Mouse (Mus musculus) midbrain, embryonic 11.5 days (tissue): ENCODE data around the gene Fkbp4. TPM values are rescaled to one million over a fixed set of nuclear protein-coding genes. Genes with fewer than 3 reads are reported as not detected.

Source experiments
- ATAC-seq: fragments of 200-750 bp; cut with Nextera tagmentation; 2 replicates; pipeline ENCODE4 v1.8.0; 2017; ENCODE audit warnings: moderate TSS enrichment, moderate library complexity; ENCODE audit not compliant: low FRiP score
- DNase-seq: peaks from one replicate; pipeline ENCODE4 v3.0.0; 2015; ENCODE audit warnings: low spot score; ENCODE audit errors: missing footprints
- H3K27ac ChIP-seq: fragments of 300-500 bp; sonication (generic); 2 replicates; pipeline ENCODE4 v1.5.1; 2014; ENCODE audit warnings: low read depth, low read length
- H3K27me3 ChIP-seq: fragments of 300-500 bp; sonication (generic); 2 replicates; pipeline ENCODE4 v1.6.1; 2014; ENCODE audit warnings: mild to moderate bottlenecking, low read length, moderate library complexity, mixed read lengths; ENCODE audit not compliant: control insufficient read depth, insufficient read depth
- H3K36me3 ChIP-seq: fragments of 300-500 bp; sonication (generic); 2 replicates; pipeline ENCODE4 v1.6.1; 2014; ENCODE audit warnings: mild to moderate bottlenecking, low read length, moderate library complexity, mixed read lengths; ENCODE audit not compliant: control insufficient read depth, insufficient read depth
- H3K4me1 ChIP-seq: fragments of 300-500 bp; sonication (generic); 2 replicates; pipeline ENCODE4 v1.6.1; 2014; ENCODE audit warnings: low read length; ENCODE audit not compliant: control insufficient read depth, insufficient read depth
- H3K4me2 ChIP-seq: fragments of 300-500 bp; sonication (generic); 2 replicates; pipeline ENCODE4 v1.6.1; 2014; ENCODE audit warnings: mild to moderate bottlenecking, moderate library complexity
- H3K4me3 ChIP-seq: fragments of 300-500 bp; sonication (generic); 2 replicates; pipeline ENCODE4 v1.5.1; 2014; ENCODE audit warnings: low read depth, low read length
- H3K9ac ChIP-seq: fragments of 300-500 bp; sonication (generic); 2 replicates; pipeline ENCODE4 v1.6.1; 2014; ENCODE audit warnings: low read length
- H3K9me3 ChIP-seq: fragments of 300-500 bp; sonication (generic); 2 replicates; pipeline ENCODE4 v1.6.1; 2016; ENCODE audit warnings: low read length; ENCODE audit not compliant: control insufficient read depth
- WGBS: fragments of 180-500 bp; shearing (Covaris S2); extraction: QIAGEN DNeasy Blood & Tissue Kit; methylation state at CpG from one replicate; pipeline ENCODE4 v1.1.7; 2014; 5-methylcytosine and 5-hydroxymethylcytosine counted together
- polyA plus RNA-seq: library from polyadenylated mRNA; unstranded; fragments of >200 nt; fragmentation: Nextera tagmentation; extraction: Ambion mirVana; gene quantifications from 2 replicates; pipeline ENCODE4 v1.2.1, GENCODE M21; 2014

Fkbp4 gene
- polyA plus RNA-seq, 1 experiment from 2014 or later: 584 TPM

DNA sequence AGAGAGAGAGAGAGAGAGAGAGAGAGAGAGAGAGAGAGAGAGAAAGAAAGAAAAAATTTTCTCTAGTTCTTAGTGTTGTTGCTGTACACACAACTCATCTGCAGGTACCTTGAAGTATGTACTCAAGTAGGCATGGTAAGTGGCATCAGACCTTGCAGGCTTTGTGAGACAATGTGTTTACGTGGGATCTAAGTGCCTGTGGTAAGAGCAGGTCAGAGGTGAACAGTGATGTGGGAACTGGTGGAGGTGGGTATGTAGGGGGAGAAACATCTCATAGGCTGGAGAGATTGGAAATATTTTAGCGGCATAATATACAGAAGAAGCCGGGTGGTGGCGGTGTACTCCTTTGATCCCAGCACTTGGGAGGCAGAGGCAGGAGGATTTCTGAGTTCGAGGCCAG, 10.9 kb downstream of the Fkbp4 start:
- Histone ChIP-seq H3K36me3 (peaks cover 30% of the 10 kb centered on the region), H3K4me3 (no peak overlapping the region), H3K4me2 (no peak overlapping the region), H3K27ac (no peak overlapping the region), H3K9ac (no peak overlapping the region), H3K4me1 (peaks cover 5% of the 10 kb centered on the region; the same call in 1 of the 2 replicates), H3K9me3 (no peaks in the 10 kb centered on the region), H3K27me3 (no peaks in the 10 kb centered on the region)
- ATAC-seq: no peak
- WGBS: 96% methylated on average over 5 of the region's 5 CpGs
- peak; percentile 61 for DNase-seq

DNA sequence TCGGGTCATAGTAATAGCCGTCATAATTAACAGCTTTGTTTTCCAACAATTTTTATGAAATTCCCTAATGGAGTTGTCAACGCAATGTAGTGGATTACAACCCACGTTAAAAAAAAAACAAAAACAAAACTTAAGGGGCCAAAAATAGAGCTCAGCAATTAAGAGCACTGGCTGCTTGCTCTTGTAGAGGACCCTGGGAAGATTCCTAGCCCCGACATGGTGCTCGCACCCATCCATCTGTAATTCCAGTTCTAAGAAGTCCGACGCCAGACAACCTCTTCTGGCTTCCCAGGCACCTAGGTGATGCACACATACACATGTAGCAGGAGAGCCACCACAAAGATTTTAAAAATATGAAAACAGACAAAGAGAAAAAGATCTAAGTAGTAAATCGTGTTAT, 13.4 kb downstream of the Fkbp4 start:
- Histone ChIP-seq H3K4me2 (peak overlapping the region; percentile 60), H3K9ac (peak overlapping the region; percentile 82), H3K36me3 (peaks cover 12% of the 10 kb centered on the region), H3K9me3 (no peaks in the 10 kb centered on the region), H3K4me3 (peak overlapping the region; percentile 63), H3K27me3 (no peaks in the 10 kb centered on the region), H3K4me1 (peaks cover 5% of the 10 kb centered on the region; the same call in 1 of the 2 replicates), H3K27ac (no peak overlapping the region)
- 22% methylated on average over 9 of the region's 9 CpGs for WGBS
- DNase-seq (no peak), ATAC-seq (no peak)

DNA sequence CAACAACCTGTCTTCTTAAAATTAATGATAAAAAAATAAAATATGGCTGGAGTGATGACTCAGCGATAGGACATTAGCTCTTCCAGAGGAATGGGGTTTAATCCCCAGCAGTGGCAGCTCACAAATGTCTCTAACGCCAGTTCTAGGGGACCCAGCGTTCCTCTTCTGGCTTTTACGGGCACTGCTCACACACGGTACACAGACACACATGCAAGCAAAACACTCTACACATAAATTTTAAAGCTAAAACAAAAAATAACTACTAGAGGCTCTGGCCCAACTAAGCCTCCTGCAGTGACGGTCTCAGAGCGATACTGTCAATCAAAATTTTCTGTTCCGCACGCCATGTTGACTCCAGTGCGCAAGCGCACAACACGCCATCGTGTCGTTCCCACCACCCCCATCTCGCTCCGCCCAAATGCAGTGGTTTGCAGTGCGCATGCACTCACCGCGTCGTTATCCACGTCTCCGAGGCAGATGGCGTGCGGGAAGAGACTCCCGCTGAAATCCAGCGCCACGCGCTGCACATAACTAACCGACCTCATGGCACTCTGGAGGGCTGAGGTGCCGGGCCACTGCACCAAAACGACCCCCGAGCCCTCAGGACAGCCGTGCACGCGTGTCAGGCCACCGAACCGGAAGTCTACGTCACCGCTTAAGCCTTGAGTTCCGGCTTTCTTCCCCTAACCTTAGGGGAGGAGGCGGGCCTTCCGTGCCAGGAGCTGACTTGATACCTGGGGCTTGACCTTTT, 14.0 kb downstream of the Fkbp4 start, which contains the start of gene Itfg2:
TSS of gene Itfg2 (minus strand) at position 663 of the 751 bp plus-strand sequence.
- ATAC-seq (peak; percentile 95), DNase-seq (peak; percentile 99)
- peak within 1 kb of the TSS; percentile 82 for H3K9ac ChIP-seq
- peak within 1 kb of the TSS; percentile 60 for H3K4me2 ChIP-seq
- WGBS: under 1% methylated on average over 42 of the region's 42 CpGs
- peaks cover 9% of the 10 kb centered on the region; the same call in 1 of the 2 replicates for H3K36me3 ChIP-seq
- H3K4me3 ChIP-seq: peak within 1 kb of the TSS; percentile 63
- no peaks in the 10 kb centered on the region for H3K9me3 ChIP-seq
- H3K27ac ChIP-seq: peak within 1 kb of the TSS; percentile 94
- peaks cover 5% of the 10 kb centered on the region; the same call in 1 of the 2 replicates for H3K4me1 ChIP-seq
- no peaks in the 10 kb centered on the region for H3K27me3 ChIP-seq

DNA sequence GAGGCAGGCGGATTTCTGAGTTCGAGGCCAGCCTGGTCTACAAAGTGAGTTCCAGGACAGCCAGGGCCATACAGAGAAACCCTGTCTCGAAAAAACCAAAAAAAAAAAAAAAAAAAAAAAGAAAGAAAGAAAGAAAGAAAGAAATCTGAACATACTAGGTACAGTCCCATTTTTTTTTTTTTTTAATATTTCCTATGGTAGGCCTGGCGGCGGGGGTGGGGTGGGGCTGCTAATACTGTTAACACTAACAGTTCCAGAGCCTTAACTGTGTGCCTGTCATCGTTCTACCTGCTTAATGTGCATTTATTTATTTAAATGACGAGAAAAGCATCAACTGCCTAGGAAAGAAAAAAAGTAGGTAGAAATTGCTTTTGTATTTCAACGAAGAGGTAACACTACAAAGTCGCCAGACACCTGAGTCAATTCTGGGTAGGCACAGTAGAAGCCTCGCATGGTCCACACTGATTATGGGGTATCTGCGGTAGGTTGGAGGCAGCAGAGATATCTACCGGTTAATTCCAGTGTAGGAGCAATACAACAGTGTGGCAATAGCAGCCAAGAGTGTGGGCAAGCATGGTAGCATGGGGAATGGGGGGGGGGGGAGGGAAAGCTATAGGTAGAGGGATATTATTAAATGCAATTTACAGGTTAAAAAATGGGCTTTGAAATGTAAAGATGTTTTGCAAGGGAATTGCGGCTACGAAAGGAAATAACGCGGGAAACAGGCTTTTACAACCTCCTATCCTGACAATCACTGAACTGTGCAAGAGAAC, 14.8 kb downstream of the Fkbp4 start:
- H3K9ac ChIP-seq: peak overlapping the region; percentile 82
- DNase-seq (peak; percentile 89), ATAC-seq (0 out of 2 replicates have a peak, but pooled peaks have one; percentile 28)
- WGBS: 48% methylated on average over 15 of the region's 16 CpGs
- no peaks in the 10 kb centered on the region for H3K27me3 ChIP-seq
- peaks cover 5% of the 10 kb centered on the region; the same call in 1 of the 2 replicates for H3K4me1 ChIP-seq
- peak overlapping the region; percentile 63 for H3K4me3 ChIP-seq
- H3K36me3 ChIP-seq: peaks cover 5% of the 10 kb centered on the region; the same call in 1 of the 2 replicates
- H3K9me3 ChIP-seq: no peaks in the 10 kb centered on the region
- H3K4me2 ChIP-seq: peak overlapping the region; percentile 60
- H3K27ac ChIP-seq: peak overlapping the region; percentile 94; the same call in 1 of the 2 replicates

DNA sequence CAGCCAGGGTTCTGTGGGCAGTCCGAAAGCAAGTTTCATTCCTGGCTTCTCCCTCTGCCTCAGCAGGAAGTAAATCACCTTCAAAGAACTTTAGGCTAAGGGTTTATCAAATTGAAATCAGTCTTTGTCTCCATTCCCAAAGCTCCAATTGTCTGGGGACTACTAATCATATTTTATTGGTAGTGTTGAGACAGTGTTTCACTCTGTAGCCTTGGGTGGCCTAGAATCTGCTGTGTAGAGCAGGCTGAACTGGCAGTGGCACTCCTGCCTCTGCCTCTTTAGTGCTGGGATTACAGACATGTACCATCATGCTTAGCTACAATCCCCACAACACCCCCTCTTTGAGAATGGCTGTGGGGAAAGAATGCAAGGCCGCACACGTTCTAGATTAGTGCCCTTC, 17.0 kb downstream of the Fkbp4 start:
- DNase-seq: peak; percentile 76
- H3K27ac ChIP-seq: no peak overlapping the region
- peaks cover 5% of the 10 kb centered on the region; the same call in 1 of the 2 replicates for H3K4me1 ChIP-seq
- H3K4me2 ChIP-seq: no peak overlapping the region
- no peak overlapping the region for H3K9ac ChIP-seq
- H3K9me3 ChIP-seq: no peaks in the 10 kb centered on the region
- H3K36me3 ChIP-seq: peaks cover 2% of the 10 kb centered on the region; the same call in 1 of the 2 replicates
- 95% methylated on average over 3 of the region's 3 CpGs for WGBS
- H3K4me3 ChIP-seq: no peak overlapping the region
- no peak for ATAC-seq
- H3K27me3 ChIP-seq: no peaks in the 10 kb centered on the region

DNA sequence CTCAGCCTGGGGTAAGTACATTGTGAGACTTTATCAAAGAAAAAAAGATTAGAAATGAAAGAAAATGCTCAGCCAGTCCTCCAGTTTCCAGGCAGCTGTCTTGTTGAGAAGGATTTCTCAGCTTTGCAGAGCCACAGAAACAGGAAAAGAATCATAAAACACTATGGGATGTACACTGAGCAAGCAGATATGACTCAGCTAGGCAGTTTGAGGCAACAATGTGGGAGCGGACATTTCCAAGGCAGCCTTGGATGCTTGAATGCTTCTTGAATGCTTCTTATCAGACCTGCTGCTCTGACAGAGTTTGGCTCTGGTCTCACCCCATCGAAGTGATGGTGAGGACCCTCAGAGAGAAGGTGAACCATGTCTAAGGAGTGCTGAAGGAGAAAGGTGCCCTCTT, 17.4 kb downstream of the Fkbp4 start:
- H3K9ac ChIP-seq: no peak overlapping the region
- H3K4me1 ChIP-seq: peaks cover 5% of the 10 kb centered on the region; the same call in 1 of the 2 replicates
- H3K27ac ChIP-seq: no peak overlapping the region
- H3K4me3 ChIP-seq: no peak overlapping the region
- H3K4me2 ChIP-seq: no peak overlapping the region
- DNase-seq (no peak), ATAC-seq (no peak)
- peaks cover 2% of the 10 kb centered on the region; the same call in 1 of the 2 replicates for H3K36me3 ChIP-seq
- 89% methylated on average over 2 of the region's 2 CpGs for WGBS
- no peaks in the 10 kb centered on the region for H3K9me3 ChIP-seq
- H3K27me3 ChIP-seq: no peaks in the 10 kb centered on the region

DNA sequence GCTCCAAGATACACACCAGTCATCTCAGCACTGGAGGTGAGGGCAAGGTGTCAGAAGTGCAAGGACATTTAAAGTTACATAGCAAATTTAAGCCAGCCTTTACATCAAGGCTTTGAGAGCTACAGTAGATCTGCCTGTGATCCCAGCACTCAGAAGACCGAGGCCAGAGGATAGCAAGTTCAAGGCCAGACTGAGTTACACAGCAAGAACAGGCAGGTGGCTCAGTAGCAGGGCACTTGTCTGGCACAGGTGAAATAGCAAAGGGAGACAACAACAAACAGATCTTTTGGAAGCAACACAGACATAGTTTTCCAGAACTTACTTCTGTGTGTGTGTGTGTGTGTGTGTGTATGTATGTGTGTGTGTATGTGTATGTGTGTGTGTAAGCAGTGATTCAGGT, 20.4 kb downstream of the Fkbp4 start:
- H3K4me3 ChIP-seq: no peak overlapping the region
- H3K27ac ChIP-seq: no peak overlapping the region
- DNase-seq (peak; percentile 57), ATAC-seq (no peak)
- H3K4me2 ChIP-seq: no peak overlapping the region
- H3K9ac ChIP-seq: no peak overlapping the region
- H3K36me3 ChIP-seq: peaks cover 2% of the 10 kb centered on the region; the same call in 1 of the 2 replicates
- H3K9me3 ChIP-seq: no peaks in the 10 kb centered on the region
- H3K27me3 ChIP-seq: no peaks in the 10 kb centered on the region
- WGBS: 96% methylated on average over 1 of the region's 1 CpGs
- no peaks in the 10 kb centered on the region for H3K4me1 ChIP-seq

DNA sequence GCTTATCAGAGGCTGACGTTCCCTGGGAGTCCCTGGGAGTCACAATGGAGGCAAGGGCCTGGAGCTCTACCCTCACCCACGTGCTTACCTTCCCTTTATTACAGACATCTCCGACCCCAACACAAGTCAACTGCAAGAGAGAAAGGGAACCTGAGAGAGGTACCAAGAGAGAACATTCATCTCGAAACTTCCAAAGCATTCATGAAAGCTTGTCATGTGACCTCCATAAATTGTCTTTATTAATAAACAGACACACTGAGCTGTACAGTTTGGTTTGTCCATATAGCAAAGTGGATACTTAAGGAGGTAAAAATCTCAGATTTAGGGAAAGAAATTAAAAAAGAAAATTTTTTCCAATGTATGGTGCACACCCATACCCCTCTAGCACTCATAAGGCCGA, 22.3 kb downstream of the Fkbp4 start:
- Histone ChIP-seq H3K4me2 (no peak overlapping the region), H3K4me3 (no peak overlapping the region), H3K9ac (no peak overlapping the region), H3K27me3 (no peaks in the 10 kb centered on the region), H3K4me1 (no peaks in the 10 kb centered on the region), H3K9me3 (no peaks in the 10 kb centered on the region), H3K36me3 (peaks cover 8% of the 10 kb centered on the region), H3K27ac (no peak overlapping the region)
- ATAC-seq (no peak), DNase-seq (no peak)
- 87% methylated on average over 5 of the region's 5 CpGs for WGBS

DNA sequence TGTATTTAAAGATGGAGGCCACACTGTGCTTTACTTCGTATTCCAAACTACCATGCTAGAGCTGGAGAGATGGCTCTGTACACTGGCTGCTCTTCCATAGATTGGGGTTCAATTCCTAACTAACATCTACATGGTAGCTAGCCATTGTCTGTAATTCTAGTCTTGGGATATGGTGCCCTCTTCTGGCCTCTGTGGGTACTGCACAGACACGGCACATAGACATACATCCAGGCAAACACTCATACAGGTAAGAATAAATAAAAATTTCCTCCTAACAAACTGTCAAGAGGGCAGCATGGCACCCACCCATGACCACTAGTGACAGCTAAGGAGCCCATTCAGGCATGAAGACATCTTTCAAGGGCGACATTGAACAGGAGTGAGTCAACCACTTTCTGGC, 27.4 kb downstream of the Fkbp4 start:
- Histone ChIP-seq H3K27ac (no peak overlapping the region), H3K9ac (no peak overlapping the region), H3K4me1 (no peaks in the 10 kb centered on the region), H3K4me2 (no peak overlapping the region), H3K36me3 (peaks cover 25% of the 10 kb centered on the region), H3K27me3 (no peaks in the 10 kb centered on the region), H3K4me3 (no peak overlapping the region), H3K9me3 (no peaks in the 10 kb centered on the region)
- ATAC-seq (peak; percentile 43; the same call in 1 of the 2 replicates), DNase-seq (peak; percentile 98)
- 14% methylated on average over 3 of the region's 3 CpGs for WGBS
